Mouse (Mus musculus) ES-E14 (cell line): ENCODE measurements around the gene Tanc1. TPM values are rescaled to one million over a fixed set of nuclear protein-coding genes. Genes with fewer than 3 reads are reported as not detected.

Experiments
- DNase-seq: peaks from one replicate; pipeline ENCODE4 v3.0.0-alpha.2; 2013; ENCODE audit warnings: low read depth, low spot score
- H3K27ac ChIP-seq: 2 replicates; pipeline ENCODE4 v1.5.1; 2012; ENCODE audit warnings: low read depth, mild to moderate bottlenecking, low read length, moderate library complexity, mixed read lengths; ENCODE audit not compliant: poor library complexity, insufficient read depth, severe bottlenecking
- H3K36me3 ChIP-seq: 2 replicates; pipeline ENCODE4 v1.6.1; 2012; ENCODE audit warnings: mild to moderate bottlenecking, low read length, moderate library complexity, mixed read lengths; ENCODE audit not compliant: control insufficient read depth, poor library complexity, insufficient read depth, severe bottlenecking
- H3K4me1 ChIP-seq, 2 experiments: fragments of 150-350 bp in 1 of 2; sonication (generic) in 1 of 2; 2 replicates each; pipeline ENCODE4 v1.6.1; 2012; ENCODE audit warnings: low read length in 2 of 2, mild to moderate bottlenecking in 1 of 2, mixed read lengths in 1 of 2; ENCODE audit not compliant: control insufficient read depth in 2 of 2, insufficient read depth in 2 of 2, poor library complexity in 1 of 2
- H3K4me3 ChIP-seq, 2 experiments: fragments of 150-350 bp in 1 of 2; sonication (generic) in 1 of 2; 2 replicates each; pipeline ENCODE4 v1.5.1; 2012; ENCODE audit warnings: low read length in 2 of 2, low read depth in 1 of 2, mild to moderate bottlenecking in 1 of 2, mixed read lengths in 1 of 2; ENCODE audit not compliant: insufficient read depth in 1 of 2, poor library complexity in 1 of 2, severe bottlenecking in 1 of 2
- H3K9ac ChIP-seq: 2 replicates; pipeline ENCODE4 v1.6.1; 2012; ENCODE audit warnings: low read depth, mild to moderate bottlenecking, low read length, mixed read lengths; ENCODE audit not compliant: poor library complexity, insufficient read depth, severe bottlenecking
- H3K9me3 ChIP-seq: fragments of 150-350 bp; sonication (generic); 2 replicates; pipeline ENCODE4 v1.6.1; 2012; ENCODE audit warnings: low read depth, mild to moderate bottlenecking, low read length; ENCODE audit not compliant: control insufficient read depth, insufficient read depth
- CHD2 ChIP-seq: IDR thresholded peaks from 2 replicates; pipeline ENCODE4 v1.6.1; 2014; ENCODE audit warnings: mild to moderate bottlenecking, low read depth, low read length, inconsistent platforms
- HCFC1 ChIP-seq: IDR thresholded peaks from 2 replicates; pipeline ENCODE4 v1.6.1; 2012; ENCODE audit warnings: low read length, inconsistent platforms, borderline replicate concordance; ENCODE audit not compliant: insufficient read depth
- MAFK ChIP-seq: IDR thresholded peaks from 2 replicates; pipeline ENCODE4 v1.6.1; 2014; ENCODE audit warnings: mild to moderate bottlenecking, low read depth, low read length, inconsistent platforms; ENCODE audit not compliant: insufficient read depth
- ZC3H11A ChIP-seq: IDR thresholded peaks from 2 replicates; pipeline ENCODE4 v1.6.1; 2012; ENCODE audit warnings: low read depth, mild to moderate bottlenecking, inconsistent platforms, low read length, borderline replicate concordance
- ZNF384 ChIP-seq: IDR thresholded peaks from 2 replicates; pipeline ENCODE4 v1.6.1; 2012; ENCODE audit warnings: low read depth, low read length, inconsistent platforms
- in situ Hi-C, 2 experiments: fragments of 600-800 bp; cut with MboI; formaldehyde crosslinking; loops; one replicate each; pipeline ENCODE4 v1.15.1; 2025; ENCODE audit warnings: low sequenced_read_pairs in 2 of 2, inconsistent platforms in 1 of 2; ENCODE audit not compliant: unreplicated experiment in 2 of 2
- total RNA-seq: library from RNA; depleted of rRNA; stranded (reverse); fragments of 300-350 nt; gene quantifications from 2 replicates; pipeline ENCODE4 v1.2.3, GENCODE M21; 2012

The Tanc1 gene
- total RNA-seq, 1 experiment, result 28.2 TPM

DNA sequence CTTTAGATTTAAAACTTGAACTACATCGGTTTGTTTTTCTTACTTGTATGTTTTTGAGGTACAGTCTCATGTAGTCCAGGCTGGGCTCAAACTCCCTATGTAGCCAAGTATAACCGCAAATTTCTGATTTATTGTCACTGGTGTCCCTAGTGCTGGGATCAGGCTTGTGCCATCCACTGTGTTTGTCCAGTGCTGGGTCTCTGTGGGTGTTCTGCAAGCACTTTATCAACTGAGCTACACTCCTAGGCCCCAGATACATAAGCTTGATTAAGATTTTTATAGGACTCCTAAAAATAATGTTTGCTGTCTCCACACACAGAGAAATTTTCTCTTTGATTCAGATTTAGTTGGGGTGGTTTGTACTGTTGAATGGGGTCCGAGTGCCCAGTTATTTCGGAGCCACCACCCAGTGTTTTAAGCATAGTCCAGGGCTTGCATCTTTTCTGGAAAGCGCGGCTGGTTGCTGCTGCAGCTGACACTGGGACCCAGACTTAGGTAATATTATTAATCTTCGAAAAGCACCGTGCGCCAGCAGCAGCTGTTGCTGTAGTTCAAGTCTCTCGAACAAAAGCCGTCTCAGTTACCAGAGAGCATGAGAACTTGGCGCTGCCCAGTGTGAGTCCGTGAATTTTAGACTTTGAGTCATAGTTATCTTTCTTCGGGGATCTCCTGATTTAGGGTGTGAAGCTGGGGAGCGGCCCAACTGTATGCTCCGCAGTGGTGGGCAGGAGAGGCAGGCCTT, 73.2 kb downstream of the Tanc1 start:
- peaks cover 2% of the 10 kb centered on the region; the same call in 1 of the 2 replicates for H3K36me3 ChIP-seq
- no peak for TF ChIP-seq MAFK
- in situ Hi-C loops, result no loop called here
- no peak overlapping the region for H3K9ac ChIP-seq
- no peak overlapping the region for H3K4me3 ChIP-seq
- H3K27ac ChIP-seq, result no peak overlapping the region
- no peaks in the 10 kb centered on the region for H3K9me3 ChIP-seq
- H3K4me1 ChIP-seq, result peaks cover 6 to 29% of the 10 kb centered on the region in 2 experiments
- DNase-seq, result no peak

DNA sequence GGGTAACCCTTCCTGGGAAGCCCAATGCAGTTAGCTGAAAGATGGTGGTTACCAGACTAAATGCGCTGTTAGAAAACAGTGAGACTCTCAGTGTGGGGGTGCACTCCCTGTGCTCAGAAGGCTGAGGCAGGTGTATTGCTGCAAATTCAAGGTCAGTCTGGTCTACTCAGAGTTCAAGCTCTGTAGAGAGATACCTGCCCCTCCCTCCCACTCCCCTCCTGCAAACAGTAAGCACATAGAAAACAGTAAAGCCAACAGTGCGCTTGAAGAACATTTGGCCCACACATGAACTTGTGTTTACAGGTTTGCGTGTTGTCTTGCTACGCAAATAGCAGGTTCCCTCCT, 73.7 kb downstream of the Tanc1 start:
- in situ Hi-C loops, result no loop called here
- TF ChIP-seq MAFK (no peak), CHD2 (no peak)
- Histone ChIP-seq H3K27ac (no peak overlapping the region), H3K9me3 (no peaks in the 10 kb centered on the region), H3K36me3 (peaks cover 2% of the 10 kb centered on the region; the same call in 1 of the 2 replicates), H3K4me1 (peaks cover 6 to 26% of the 10 kb centered on the region in 2 experiments), H3K4me3 (no peak overlapping the region), H3K9ac (no peak overlapping the region)
- DNase-seq, result no peak

GRCm38 (mm10) chr2:59688261-59689104, 76.6 kb downstream of the Tanc1 start:
- in situ Hi-C loops, result no loop called here
- Histone ChIP-seq H3K4me1 (peaks cover 6 to 16% of the 10 kb centered on the region in 2 experiments), H3K27ac (no peak overlapping the region), H3K4me3 (no peak overlapping the region), H3K9ac (no peak overlapping the region), H3K9me3 (no peaks in the 10 kb centered on the region), H3K36me3 (peaks cover 2% of the 10 kb centered on the region; the same call in 1 of the 2 replicates)
- TF ChIP-seq HCFC1, result no peak
- TF ChIP-seq MAFK, result no peak
- TF ChIP-seq ZNF384, result no peak
- TF ChIP-seq ZC3H11A, result no peak
- TF ChIP-seq CHD2, result no peak
- no peak for DNase-seq

DNA sequence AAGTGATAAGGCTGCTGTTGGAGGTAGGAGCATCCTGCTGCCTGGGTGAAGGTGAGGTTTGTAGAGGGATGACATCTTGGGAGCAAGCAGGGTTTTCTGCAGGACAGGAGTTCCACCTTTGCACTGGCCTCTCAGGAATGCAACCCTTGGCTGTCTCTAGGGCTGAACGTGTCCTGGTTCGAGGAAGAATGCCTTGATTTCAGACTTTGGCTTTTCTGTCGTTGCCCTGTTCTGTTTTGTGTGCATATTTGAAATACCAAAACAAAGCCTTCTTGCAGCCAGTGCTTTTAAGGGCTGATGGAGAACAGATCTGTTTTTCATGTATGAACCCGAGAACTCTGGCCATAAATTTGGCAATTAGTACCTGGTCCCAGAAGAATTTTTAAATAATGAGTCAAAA, 79.3 kb downstream of the Tanc1 start:
- Histone ChIP-seq H3K4me1 (peaks cover 0 to 4% of the 10 kb centered on the region in 2 experiments; a peak in 2 of 4 replicates), H3K4me3 (no peak overlapping the region), H3K36me3 (no peaks in the 10 kb centered on the region), H3K9ac (no peak overlapping the region), H3K9me3 (no peaks in the 10 kb centered on the region), H3K27ac (no peak overlapping the region)
- in situ Hi-C loops, result no loop called here
- no peak for TF ChIP-seq ZNF384
- DNase-seq, result no peak

DNA sequence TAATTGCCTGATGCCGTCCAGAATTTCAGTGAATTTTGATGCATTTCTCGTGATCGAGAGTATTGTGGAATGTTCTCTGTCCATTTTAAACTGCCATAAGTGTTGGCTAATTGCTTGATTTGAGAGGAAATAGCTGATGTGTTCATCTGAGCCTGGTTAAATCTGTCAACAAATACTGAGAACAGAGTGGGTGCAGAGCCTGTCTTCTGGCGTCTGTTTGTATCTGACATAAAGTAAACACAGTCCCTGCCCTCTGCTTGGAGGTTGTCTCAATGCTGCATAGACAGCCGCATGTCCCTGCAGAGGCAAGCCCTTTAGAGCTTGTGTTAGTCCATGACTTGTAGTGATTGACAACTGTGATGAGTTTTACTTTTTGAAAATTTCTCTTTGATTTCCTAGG, 81.6 kb downstream of the Tanc1 start:
- TF ChIP-seq ZC3H11A, result no peak
- no peak for TF ChIP-seq ZNF384
- no peak for TF ChIP-seq CHD2
- no peak for TF ChIP-seq HCFC1
- TF ChIP-seq MAFK, result no peak
- Histone ChIP-seq H3K9me3 (no peaks in the 10 kb centered on the region), H3K36me3 (no peaks in the 10 kb centered on the region), H3K4me3 (no peak overlapping the region), H3K9ac (no peak overlapping the region), H3K4me1 (peaks cover 9 to 10% of the 10 kb centered on the region in 2 experiments), H3K27ac (no peak overlapping the region)
- DNase-seq, result no peak
- in situ Hi-C loops, result no loop called here
